Comparison of ENCODE assay signal across 13 mouse cellular contexts in genomic region chr16:56134149-56134548, GRCm38 (mm10).
DNase-seq lines count a peak whose midpoint lies in the region; ATAC-seq and TF ChIP-seq lines count a peak whose summit lies in the region.
"Had no signal": no experiment of that assay in that cellular context is flagged by ENCODE, and none has a peak within 500 bp of the region (broad histone marks: within the 10 kb centered on the region; RNA-seq: fewer than 3 reads in every experiment).

No protein-coding gene starts in this region.

- WGBS in midbrain, postnatal 0 days: 53% methylated on average over 4 of the region's 4 CpGs
- 61% methylated on average over 4 of the region's 4 CpGs for WGBS in midbrain, embryonic 16.5 days

- intact Hi-C loops in heart, postnatal 10 days (cut with DNase I): loop anchor here (5.0 kb wide), 1 partner anchor 167 kb away; the partner anchor contains the start of gene Rpl24

- H3K9me3 ChIP-seq in midbrain, postnatal 0 days (ENCODE audit: low read length): no peaks in the 10 kb centered on the region
- no peaks in the 10 kb centered on the region for H3K9me3 ChIP-seq in midbrain, embryonic 16.5 days (replicated peaks; ENCODE audit: control insufficient read depth, low read length, poor library complexity, severe bottlenecking)

- no peak for ATAC-seq in midbrain, postnatal 0 days (ENCODE audit: low FRiP score)
- no peak for ATAC-seq in midbrain, embryonic 16.5 days
- ATAC-seq: CD4-positive, CD25-positive, alpha-beta regulatory T cell, adult 4 months; Patski had no signal

- H3K4me3 ChIP-seq in midbrain, postnatal 0 days (ENCODE audit: low read depth, low read length): no peak overlapping the region
- no peak overlapping the region for H3K4me3 ChIP-seq in midbrain, embryonic 16.5 days (ENCODE audit: low read depth, low read length)
- H3K4me3 ChIP-seq: heart, adult 2 months had no signal

- H3K4me1 ChIP-seq in midbrain, postnatal 0 days (ENCODE audit: insufficient read depth, low read length): no peaks in the 10 kb centered on the region
- no peaks in the 10 kb centered on the region for H3K4me1 ChIP-seq in midbrain, embryonic 16.5 days (ENCODE audit: control insufficient read depth, insufficient read depth, low read length)

- H3K9ac ChIP-seq in midbrain, postnatal 0 days (replicated peaks; ENCODE audit: low read length, poor library complexity, severe bottlenecking): no peak overlapping the region
- H3K9ac ChIP-seq in midbrain, embryonic 16.5 days (ENCODE audit: low read depth, low read length): no peak overlapping the region

- peaks cover under 1% of the 10 kb centered on the region; the same call in 1 of the 2 replicates for H3K36me3 ChIP-seq in midbrain, postnatal 0 days (ENCODE audit: insufficient read depth, low read length)
- H3K36me3 ChIP-seq in midbrain, embryonic 16.5 days (ENCODE audit: control insufficient read depth, insufficient read depth, low read length): peaks cover 4% of the 10 kb centered on the region; the same call in 1 of the 2 replicates

- peak; percentile 25 to 32 for DNase-seq in heart, postnatal 10 days
- DNase-seq in heart, adult 9 months (ENCODE audit: low spot score in 2 of 2): no peak
- DNase-seq in midbrain, postnatal 0 days (ENCODE audit: low spot score): peak; percentile 10
- DNase-seq in gonadal fat pad, adult 2 months (ENCODE audit: low read depth): peak; percentile 37
- peak; percentile 8 to 16 for DNase-seq in natural killer cell, adult 2 months (ENCODE audit: low spot score in 2 of 2)
- no peak for DNase-seq in ovary, postnatal 10 days (ENCODE audit: low spot score)
- DNase-seq: adrenal gland, postnatal 14 days; thymus, postnatal 36 days had no signal

- no peak overlapping the region for H3K27ac ChIP-seq in midbrain, postnatal 0 days (ENCODE audit: low read depth, low read length)
- no peak overlapping the region for H3K27ac ChIP-seq in midbrain, embryonic 16.5 days (ENCODE audit: low read length)
- H3K27ac ChIP-seq: heart, adult 2 months had no signal

- H3K27me3 ChIP-seq in midbrain, postnatal 0 days (ENCODE audit: insufficient read depth, low read length): no peaks in the 10 kb centered on the region
- no peaks in the 10 kb centered on the region for H3K27me3 ChIP-seq in midbrain, embryonic 16.5 days (ENCODE audit: control insufficient read depth, insufficient read depth, low read depth, low read length)
- H3K27me3 ChIP-seq: Patski had no signal

- no peak overlapping the region for H3K4me2 ChIP-seq in midbrain, postnatal 0 days (ENCODE audit: low read depth, low read length, poor library complexity, severe bottlenecking)
- H3K4me2 ChIP-seq in midbrain, embryonic 16.5 days (ENCODE audit: low read length): no peak overlapping the region
- H3K4me2 ChIP-seq: liver, embryonic 11.5 days had no signal

- no peak for TF ChIP-seq CTCF in midbrain, postnatal 0 days (IDR thresholded peaks at IDR 0.05)

Comparison
In these comparisons a context has a peak if more than half of its experiments do, and no peak if none do; other contexts are left out.
1. DNase-seq: peak in heart, postnatal 10 days (2 of 2), midbrain, postnatal 0 days (single experiment), gonadal fat pad, adult 2 months (single experiment) and natural killer cell, adult 2 months (2 of 2); none in heart, adult 9 months (0 of 2) and ovary, postnatal 10 days (single experiment).